Mouse (Mus musculus) liver, postnatal 0 days (tissue): ENCODE results near the gene Ccdc57.

Experiments
- CTCF ChIP-seq: sonication (generic); IDR thresholded peaks from 2 replicates; pipeline ENCODE4 v1.5.1; 2016; ENCODE audit warnings: antibody characterized with exemption, low read depth
- EP300 ChIP-seq: IDR thresholded peaks from 2 replicates; pipeline ENCODE4 v1.6.1; 2016; ENCODE audit warnings: antibody characterized with exemption, low read depth, mild to moderate bottlenecking

- TF ChIP-seq CTCF (no peak), EP300 (no peak)
These were observed 38.3 kb downstream of the Ccdc57 start for GRCm38 (mm10) chr11:120894397-120894796.
